Mouse (Mus musculus) hindbrain, embryonic 13.5 days (tissue): ENCODE results near the gene 5730409E04Rik. TPM values are rescaled to one million over a fixed set of nuclear protein-coding genes. Genes with fewer than 3 reads are reported as not detected.

ENCODE experiments used
- ATAC-seq: fragments of 200-750 bp; cut with Nextera tagmentation; 2 replicates; pipeline ENCODE4 v1.8.0; 2017; ENCODE audit warnings: moderate TSS enrichment; ENCODE audit not compliant: low FRiP score
- H3K27ac ChIP-seq: fragments of 300-500 bp; sonication (generic); 2 replicates; pipeline ENCODE4 v1.5.1; 2015; ENCODE audit warnings: inconsistent platforms, mild to moderate bottlenecking, moderate library complexity
- H3K27me3 ChIP-seq: fragments of 300-500 bp; sonication (generic); 2 replicates; pipeline ENCODE4 v1.6.1; 2015; ENCODE audit warnings: mild to moderate bottlenecking, inconsistent platforms
- H3K36me3 ChIP-seq: fragments of 300-500 bp; sonication (generic); 2 replicates; pipeline ENCODE4 v1.6.1; 2015; ENCODE audit warnings: mild to moderate bottlenecking, inconsistent platforms
- H3K4me1 ChIP-seq: fragments of 300-500 bp; sonication (generic); replicated peaks from 2 replicates; pipeline ENCODE4 v1.6.1; 2015; ENCODE audit warnings: inconsistent platforms
- H3K4me2 ChIP-seq: fragments of 300-500 bp; sonication (generic); 2 replicates; pipeline ENCODE4 v1.6.1; 2015; ENCODE audit warnings: inconsistent platforms, mild to moderate bottlenecking, moderate library complexity
- H3K4me3 ChIP-seq: fragments of 300-500 bp; sonication (generic); 2 replicates; pipeline ENCODE4 v1.5.1; 2015; ENCODE audit warnings: mild to moderate bottlenecking, inconsistent platforms
- H3K9ac ChIP-seq: fragments of 300-500 bp; sonication (generic); 2 replicates; pipeline ENCODE4 v1.6.1; 2015; ENCODE audit warnings: mild to moderate bottlenecking, inconsistent platforms
- H3K9me3 ChIP-seq: fragments of 300-500 bp; sonication (generic); 2 replicates; pipeline ENCODE4 v1.6.1; 2016; ENCODE audit warnings: inconsistent platforms
- WGBS: fragments of 180-500 bp; shearing (Covaris S2); methylation state at CpG from one replicate; pipeline ENCODE4 v1.1.7; 2015; 5-methylcytosine and 5-hydroxymethylcytosine counted together
- microRNA-seq: library from miRNA; unstranded; fragments of <30 nt; microRNA quantifications from one replicate; pipeline ENCODE4, GENCODE M21; 2016
- polyA plus RNA-seq: library from polyadenylated mRNA; unstranded; fragments of >200 nt; fragmentation: Nextera tagmentation; extraction: Ambion mirVana; gene quantifications from 2 replicates; pipeline ENCODE4 v1.2.1, GENCODE M21; 2015

5730409E04Rik gene
- polyA plus RNA-seq, 1 experiment from 2014 or later: 7.9 TPM

DNA sequence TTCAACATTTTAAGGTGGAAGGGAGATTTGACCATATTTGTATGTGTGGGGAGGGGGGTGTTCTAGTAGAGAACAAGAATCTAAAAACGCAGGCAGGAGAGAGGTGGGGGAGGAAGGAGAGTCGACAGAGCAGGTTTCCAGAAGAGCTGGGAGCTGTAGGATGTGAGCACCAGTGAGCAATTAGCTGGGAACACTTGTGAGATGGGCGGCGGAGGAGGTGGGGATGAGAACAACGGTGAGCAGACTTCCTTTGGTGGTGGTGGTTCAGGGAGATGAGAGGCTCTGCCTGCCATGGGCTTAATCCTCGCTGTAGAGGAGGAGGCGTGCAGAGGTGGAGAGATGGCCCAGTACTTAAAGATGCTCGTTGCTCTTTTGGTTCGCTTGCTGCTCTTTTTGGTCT lies 32.3 kb downstream of the 5730409E04Rik start:
- ATAC-seq: no peak
- H3K9me3 ChIP-seq: no peaks in the 10 kb centered on the region
- H3K9ac ChIP-seq: no peak overlapping the region
- WGBS: 58% methylated on average over 9 of the region's 9 CpGs
- H3K4me2 ChIP-seq: no peak overlapping the region
- H3K4me3 ChIP-seq: no peak overlapping the region
- no peaks in the 10 kb centered on the region for H3K36me3 ChIP-seq
- H3K4me1 ChIP-seq: peaks cover 17% of the 10 kb centered on the region
- no peak overlapping the region for H3K27ac ChIP-seq
- peaks cover 34% of the 10 kb centered on the region; the same call in 1 of the 2 replicates for H3K27me3 ChIP-seq

DNA sequence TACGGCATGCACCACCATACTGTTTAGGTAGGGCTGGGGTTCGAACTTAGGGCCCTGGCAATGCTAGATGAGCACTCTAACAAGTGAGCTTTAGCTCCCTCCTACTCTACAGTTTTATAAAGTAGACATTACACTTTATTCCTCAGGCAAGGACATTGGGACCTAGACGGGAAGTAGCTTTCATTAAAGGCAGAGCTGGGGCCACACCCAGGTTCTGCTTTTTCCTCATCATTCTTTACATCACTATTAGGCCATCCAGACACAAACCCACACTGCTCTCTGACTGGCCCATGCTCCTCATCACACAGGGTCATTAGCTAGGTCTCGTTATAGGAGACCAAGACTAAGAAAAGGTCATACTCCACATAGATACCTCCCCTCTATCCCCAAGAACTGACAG lies 34.2 kb downstream of the 5730409E04Rik start:
- Histone ChIP-seq H3K4me1 (peaks cover 21% of the 10 kb centered on the region), H3K4me2 (no peak overlapping the region), H3K9ac (no peak overlapping the region), H3K27me3 (peaks cover 23% of the 10 kb centered on the region; the same call in 1 of the 2 replicates), H3K27ac (no peak overlapping the region), H3K4me3 (no peak overlapping the region), H3K36me3 (no peaks in the 10 kb centered on the region), H3K9me3 (no peaks in the 10 kb centered on the region)
- ATAC-seq: no peak
- WGBS: 76% methylated on average over 4 of the region's 4 CpGs

DNA sequence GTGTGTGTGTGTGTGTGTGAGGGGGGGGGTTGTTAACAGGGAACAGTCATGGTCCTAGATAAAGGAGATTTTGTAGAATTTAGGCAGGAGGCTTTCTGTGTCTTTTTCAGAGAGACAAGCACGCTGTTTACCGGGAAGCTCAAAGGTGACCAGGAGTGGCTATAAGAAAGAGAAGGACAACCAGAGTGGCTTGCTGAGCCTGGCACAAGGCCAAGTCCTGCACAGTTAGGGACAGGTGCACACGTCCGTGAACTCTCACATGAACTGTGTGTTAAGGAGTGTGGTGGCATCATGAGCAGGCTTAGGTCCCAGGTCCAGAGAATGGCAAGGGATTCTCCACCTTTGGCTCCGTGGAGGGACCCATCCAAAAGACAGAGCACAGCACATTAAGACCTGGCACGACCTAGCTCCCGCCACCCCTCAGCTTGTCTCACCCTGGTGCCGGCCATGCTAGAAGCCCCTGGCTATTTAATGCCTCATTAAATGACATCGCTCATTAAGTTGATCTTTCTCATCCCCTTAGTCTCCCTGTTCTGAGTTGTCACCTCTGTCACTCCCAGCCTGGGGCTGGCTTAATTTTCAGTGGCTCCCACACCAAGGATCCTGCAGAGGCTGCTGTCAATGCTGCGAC lies 34.8 kb downstream of the 5730409E04Rik start:
- Histone ChIP-seq H3K27me3 (peaks cover 17% of the 10 kb centered on the region; the same call in 1 of the 2 replicates), H3K27ac (no peak overlapping the region), H3K4me2 (no peak overlapping the region), H3K9me3 (no peaks in the 10 kb centered on the region), H3K4me3 (no peak overlapping the region), H3K36me3 (no peaks in the 10 kb centered on the region), H3K4me1 (peaks cover 19% of the 10 kb centered on the region), H3K9ac (no peak overlapping the region)
- ATAC-seq: no peak
- whole genome bisulfite sequencing: 63% methylated on average over 10 of the region's 10 CpGs

DNA sequence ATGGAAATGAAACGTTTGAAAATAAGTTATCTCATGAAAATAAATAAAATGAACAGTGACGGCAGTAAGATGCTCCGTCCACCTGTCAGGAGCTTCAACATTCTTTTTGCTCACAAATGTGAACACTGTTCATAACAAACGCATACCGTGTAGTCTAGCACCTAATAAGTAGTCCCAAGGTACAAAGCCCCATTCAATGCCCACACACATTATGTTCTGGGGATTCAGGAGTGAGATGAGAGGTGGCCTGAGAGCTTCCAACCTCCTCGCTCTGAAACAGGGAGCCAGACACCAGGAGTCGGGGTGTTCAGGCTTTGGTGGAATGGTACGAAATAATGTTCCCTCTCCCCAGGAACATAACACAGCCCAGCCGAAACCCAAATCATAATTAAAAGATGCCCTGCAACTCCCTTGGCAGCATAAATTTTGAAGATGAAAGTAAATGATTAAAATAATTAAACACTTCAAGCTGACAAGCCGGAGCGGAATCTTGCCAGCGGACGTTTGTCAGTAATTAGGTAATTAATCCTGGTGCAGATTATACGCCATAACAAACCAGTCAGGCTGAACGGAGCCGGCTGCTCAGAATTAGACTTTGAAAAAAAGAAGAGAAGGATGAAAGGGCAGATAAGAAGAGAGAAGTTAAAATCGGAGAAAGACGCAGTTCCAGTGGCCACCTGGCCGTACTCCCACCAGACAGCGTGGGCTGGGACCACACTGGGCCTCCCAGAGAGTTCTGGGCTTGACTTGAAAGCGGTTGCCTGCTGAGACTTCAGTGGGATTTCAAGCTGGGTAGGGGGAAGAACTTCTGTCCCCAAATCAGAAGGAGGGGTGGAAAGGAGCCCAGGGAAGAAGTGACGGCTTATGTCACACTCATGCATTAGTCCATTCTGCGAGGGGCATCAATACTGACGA lies 38.6 kb downstream of the 5730409E04Rik start:
- H3K9me3 ChIP-seq: no peaks in the 10 kb centered on the region
- H3K4me2 ChIP-seq: peak overlapping the region; percentile 20
- WGBS: 31% methylated on average over 24 of the region's 24 CpGs
- H3K4me1 ChIP-seq: peaks cover 20% of the 10 kb centered on the region
- H3K4me3 ChIP-seq: no peak overlapping the region
- H3K27me3 ChIP-seq: peaks cover 11% of the 10 kb centered on the region
- no peak overlapping the region for H3K9ac ChIP-seq
- peak; percentile 43; the same call in 1 of the 2 replicates for ATAC-seq
- no peaks in the 10 kb centered on the region for H3K36me3 ChIP-seq
- H3K27ac ChIP-seq: peak overlapping the region; percentile 77

DNA sequence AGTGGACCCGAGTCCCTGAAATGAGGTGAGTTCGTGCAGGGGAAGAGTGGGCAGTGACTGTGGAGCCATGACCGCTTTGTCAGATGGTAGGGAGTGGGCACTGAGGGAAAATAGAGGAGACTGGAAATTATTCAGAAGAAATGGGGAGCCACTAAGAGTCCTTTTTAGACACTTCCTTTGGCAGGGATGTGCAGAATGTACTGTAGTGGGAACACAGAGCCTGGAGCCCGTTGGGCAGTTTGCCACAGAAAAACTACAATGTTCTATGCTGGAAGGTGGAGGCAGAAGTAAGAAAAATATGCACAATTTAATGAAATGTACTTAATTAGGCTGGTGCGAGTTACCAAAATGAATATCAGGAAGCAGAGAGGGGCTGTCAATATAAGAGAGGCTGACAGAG lies 43.5 kb downstream of the 5730409E04Rik start:
- no peaks in the 10 kb centered on the region for H3K9me3 ChIP-seq
- ATAC-seq: no peak
- no peak overlapping the region for H3K4me2 ChIP-seq
- H3K27me3 ChIP-seq: peaks cover 38% of the 10 kb centered on the region
- no peak overlapping the region for H3K9ac ChIP-seq
- H3K27ac ChIP-seq: no peak overlapping the region
- H3K4me1 ChIP-seq: peaks cover 11% of the 10 kb centered on the region
- no peaks in the 10 kb centered on the region for H3K36me3 ChIP-seq
- WGBS: 87% methylated on average over 5 of the region's 5 CpGs
- H3K4me3 ChIP-seq: no peak overlapping the region

DNA sequence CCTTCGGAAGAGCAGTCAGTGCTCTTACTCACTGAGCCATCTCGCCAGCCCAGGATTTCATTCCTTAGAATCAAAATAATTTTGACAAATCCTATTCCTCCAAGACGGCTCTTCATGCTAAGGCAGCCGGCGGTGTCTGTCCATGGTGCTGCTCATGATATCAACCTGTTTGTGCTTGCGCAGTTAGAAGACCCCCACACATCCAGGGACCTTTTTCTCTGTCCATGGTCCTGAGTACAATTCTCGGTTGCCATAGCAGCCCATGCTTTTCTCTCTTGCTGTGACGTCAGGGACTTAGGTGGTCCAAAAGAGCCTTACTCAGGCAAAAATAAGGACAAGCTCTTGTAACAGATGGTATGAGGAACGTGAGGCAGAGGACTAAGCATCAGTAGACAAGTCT lies 45.7 kb downstream of the 5730409E04Rik start:
- no peaks in the 10 kb centered on the region for H3K4me1 ChIP-seq
- no peaks in the 10 kb centered on the region for H3K9me3 ChIP-seq
- ATAC-seq: no peak
- peaks cover 46% of the 10 kb centered on the region for H3K27me3 ChIP-seq
- WGBS: 15% methylated on average over 9 of the region's 9 CpGs
- no peak overlapping the region for H3K9ac ChIP-seq
- no peak overlapping the region for H3K4me2 ChIP-seq
- no peak overlapping the region for H3K4me3 ChIP-seq
- no peak overlapping the region for H3K27ac ChIP-seq
- H3K36me3 ChIP-seq: no peaks in the 10 kb centered on the region

DNA sequence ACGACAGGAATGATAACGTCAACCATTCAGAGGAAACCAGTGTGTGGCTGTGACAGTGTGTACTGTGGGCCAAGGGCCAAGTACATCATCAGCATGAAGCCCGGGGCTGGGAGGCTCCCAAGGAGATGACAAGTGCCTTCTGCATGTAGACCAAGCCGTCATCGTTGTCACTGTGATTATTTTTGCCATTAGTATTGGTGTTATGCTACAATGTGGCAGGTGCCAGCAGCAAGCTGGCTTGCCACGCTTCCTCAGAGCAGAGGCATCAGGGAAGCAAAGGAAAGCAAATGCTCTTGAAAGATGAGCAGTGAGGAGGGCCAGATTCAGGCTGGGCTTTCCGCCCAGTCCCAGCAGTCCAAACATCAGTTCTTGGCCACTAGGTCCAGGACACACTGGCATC lies 51.6 kb downstream of the 5730409E04Rik start:
- ATAC-seq: no peak
- H3K27ac ChIP-seq: no peak overlapping the region
- H3K9me3 ChIP-seq: no peaks in the 10 kb centered on the region
- H3K4me3 ChIP-seq: no peak overlapping the region
- WGBS: 67% methylated on average over 7 of the region's 7 CpGs
- H3K4me1 ChIP-seq: peaks cover 3% of the 10 kb centered on the region; the same call in 1 of the 2 replicates
- H3K27me3 ChIP-seq: peaks cover 32% of the 10 kb centered on the region
- no peak overlapping the region for H3K9ac ChIP-seq
- H3K36me3 ChIP-seq: no peaks in the 10 kb centered on the region
- no peak overlapping the region for H3K4me2 ChIP-seq

Small RNA genes within 50 kb of the gene (microRNA-seq; reads per million reads assigned to microRNA genes)
- gene Mir7119: not detected

Other genes starting within 250 kb of the 5730409E04Rik start
- 15.7 and 18.2 TPM in 2 replicates for gene Ago3, start 180.3 kb upstream of the 5730409E04Rik start, polyA plus RNA-seq
- 13.5 and 15.3 TPM in 2 replicates for gene Ago1, start 141.2 kb upstream of the 5730409E04Rik start, polyA plus RNA-seq
- gene Ago4, start 76.3 kb upstream of the 5730409E04Rik start, polyA plus RNA-seq: 9.9 and 10.0 TPM in 2 replicates
- 8.7 and 9.0 TPM in 2 replicates for gene Clspn, start 52.9 kb upstream of the 5730409E04Rik start, polyA plus RNA-seq
- gene Psmb2, start 67.8 kb downstream of the 5730409E04Rik start, polyA plus RNA-seq: 445 and 454 TPM in 2 replicates
- 0.38 and 0.54 TPM in 2 replicates for gene Tfap2e, start 126.4 kb downstream of the 5730409E04Rik start, polyA plus RNA-seq
- 83.8 and 90.2 TPM in 2 replicates for gene Ncdn, start 143.6 kb downstream of the 5730409E04Rik start, polyA plus RNA-seq
- 40.0 and 40.3 TPM in 2 replicates for gene AU040320, start 143.7 kb downstream of the 5730409E04Rik start, polyA plus RNA-seq